Mouse (Mus musculus) C2C12 (cell line): ENCODE results near the gene Ier5l.

Experiments used
- CTCF ChIP-seq: IDR thresholded peaks from one replicate; pipeline ENCODE4 v1.5.1; 2011; ENCODE audit not compliant: control insufficient read depth, insufficient read depth, insufficient read length
- FOSL1 ChIP-seq: IDR thresholded peaks from one replicate; pipeline ENCODE4 v1.8.0; 2011; ENCODE audit warnings: mild to moderate bottlenecking, low read length; ENCODE audit not compliant: poor library complexity, insufficient read depth, severe bottlenecking
- USF1 ChIP-seq: IDR thresholded peaks from one replicate; pipeline ENCODE4 v1.6.1; 2011; ENCODE audit warnings: low read depth, mild to moderate bottlenecking, control low read depth, moderate library complexity

GRCm38 (mm10) chr2:30439631-30440030 lies 34.4 kb downstream of the Ier5l start:
- TF ChIP-seq USF1 (no peak), CTCF (no peak), FOSL1 (no peak)
